Mouse (Mus musculus): ENCODE measurements at regions not wholly inside any gene's neighbourhood (a gene's known extent, or its start where the extent isn't known, plus 50 kb on each side); places are given as distances from the start of the nearest gene placed in this dataset.

- TF ChIP-seq GATA1 (IDR thresholded peaks at IDR 0.05; ENCODE audit: borderline replicate concordance, low read length): no peak
- TF ChIP-seq FLI1 (IDR thresholded peaks at IDR 0.05; ENCODE audit: low read length): no peak
Measured at GRCm38 (mm10) chr17:9145605-9146223, 157.6 kb downstream of the 1700010I14Rik start.
